Mouse (Mus musculus) forebrain, embryonic 13.5 days (tissue): ENCODE data around the gene Mvb12b. TPM values are rescaled to one million over a fixed set of nuclear protein-coding genes. Genes with fewer than 3 reads are reported as not detected.
A peak's percentile ranks its signal among the peaks of the same experiment; 100 is the strongest.

Source experiments
- ATAC-seq: fragments of 200-750 bp; cut with Nextera tagmentation; 2 replicates; pipeline ENCODE4 v1.8.0; 2017
- H3K27ac ChIP-seq: fragments of 300-500 bp; sonication (generic); 2 replicates; pipeline ENCODE4 v1.5.1; 2015; ENCODE audit warnings: inconsistent platforms, mild to moderate bottlenecking, moderate library complexity
- H3K27me3 ChIP-seq: fragments of 300-500 bp; sonication (generic); 2 replicates; pipeline ENCODE4 v1.6.1; 2015; ENCODE audit warnings: mild to moderate bottlenecking, inconsistent platforms
- H3K36me3 ChIP-seq: fragments of 300-500 bp; sonication (generic); 2 replicates; pipeline ENCODE4 v1.6.1; 2015; ENCODE audit warnings: mild to moderate bottlenecking, inconsistent platforms; ENCODE audit not compliant: poor library complexity, severe bottlenecking
- H3K4me1 ChIP-seq: fragments of 300-500 bp; sonication (generic); 2 replicates; pipeline ENCODE4 v1.6.1; 2015; ENCODE audit warnings: inconsistent platforms
- H3K4me2 ChIP-seq: fragments of 300-500 bp; sonication (generic); 2 replicates; pipeline ENCODE4 v1.6.1; 2015; ENCODE audit warnings: inconsistent platforms, mild to moderate bottlenecking, moderate library complexity
- H3K4me3 ChIP-seq: fragments of 300-500 bp; sonication (generic); 2 replicates; pipeline ENCODE4 v1.5.1; 2015; ENCODE audit warnings: mild to moderate bottlenecking, inconsistent platforms
- H3K9ac ChIP-seq: fragments of 300-500 bp; sonication (generic); 2 replicates; pipeline ENCODE4 v1.6.1; 2015; ENCODE audit warnings: mild to moderate bottlenecking, inconsistent platforms
- H3K9me3 ChIP-seq: fragments of 300-500 bp; sonication (generic); replicated peaks from 2 replicates; pipeline ENCODE4 v1.6.1; 2016; ENCODE audit warnings: inconsistent platforms
- WGBS: fragments of 180-500 bp; shearing (Covaris S2); methylation state at CpG from one replicate; pipeline ENCODE4 v1.1.7; 2015; 5-methylcytosine and 5-hydroxymethylcytosine counted together
- polyA plus RNA-seq: library from polyadenylated mRNA; unstranded; fragments of >200 nt; fragmentation: Nextera tagmentation; extraction: Ambion mirVana; gene quantifications from 2 replicates; pipeline ENCODE4 v1.2.1, GENCODE M21; 2015

Gene Mvb12b
- polyA plus RNA-seq, 1 experiment from 2014 or later = 63.9 TPM

GRCm38 (mm10) chr2:33764476-33764875 lies 123.3 kb downstream of the Mvb12b start:
- 0 out of 2 replicates have a peak, but pooled peaks have one; percentile 31 for ATAC-seq
- Histone ChIP-seq H3K9ac (no peak overlapping the region), H3K9me3 (no peaks in the 10 kb centered on the region), H3K36me3 (peaks cover 22% of the 10 kb centered on the region), H3K27me3 (no peaks in the 10 kb centered on the region), H3K4me2 (no peak overlapping the region), H3K4me1 (peaks cover 24% of the 10 kb centered on the region), H3K4me3 (no peak overlapping the region), H3K27ac (no peak overlapping the region)
- WGBS = 28% methylated on average over 6 of the region's 8 CpGs

DNA sequence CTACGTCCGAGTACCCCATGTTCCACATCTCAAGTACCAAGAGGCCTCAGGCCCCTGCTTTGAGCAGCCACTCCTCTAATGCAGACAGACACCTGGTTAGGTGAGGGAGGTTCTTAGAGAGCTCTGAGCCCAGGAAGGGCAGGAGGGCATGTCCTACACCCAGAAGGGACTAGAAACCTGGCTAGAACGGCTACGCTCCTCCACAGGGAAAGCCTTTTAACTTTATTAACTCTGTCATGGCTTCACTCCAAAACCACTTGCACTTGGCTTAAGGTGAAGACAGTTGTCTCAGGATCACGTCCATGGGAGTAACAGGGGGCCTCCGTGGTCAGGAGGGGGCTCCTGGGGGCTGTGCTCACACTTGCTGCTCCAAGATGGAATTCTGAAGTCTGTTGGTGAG lies 125.5 kb downstream of the Mvb12b start:
- Histone ChIP-seq H3K4me2 (no peak overlapping the region), H3K4me1 (peaks cover 40% of the 10 kb centered on the region), H3K36me3 (peaks cover 16% of the 10 kb centered on the region), H3K4me3 (no peak overlapping the region), H3K27me3 (peaks cover 8% of the 10 kb centered on the region; the same call in 1 of the 2 replicates), H3K27ac (no peak overlapping the region), H3K9ac (no peak overlapping the region), H3K9me3 (no peaks in the 10 kb centered on the region)
- 84% methylated on average over 6 of the region's 6 CpGs for WGBS
- ATAC-seq = no peak

GRCm38 (mm10) chr2:33760571-33760991 lies 127.2 kb downstream of the Mvb12b start:
- Histone ChIP-seq H3K9me3 (no peaks in the 10 kb centered on the region), H3K27me3 (peaks cover 8% of the 10 kb centered on the region; the same call in 1 of the 2 replicates), H3K36me3 (peaks cover 11% of the 10 kb centered on the region), H3K27ac (peak overlapping the region; percentile 81), H3K4me1 (peaks cover 46% of the 10 kb centered on the region), H3K4me2 (0 out of 2 replicates have a peak overlapping the region, but pooled peaks have one; percentile 35), H3K4me3 (no peak overlapping the region), H3K9ac (no peak overlapping the region)
- no peak for ATAC-seq
- 69% methylated on average over 13 of the region's 13 CpGs for WGBS

- peak overlapping the region; percentile 81 for H3K27ac ChIP-seq
- peak; percentile 61 for ATAC-seq
- WGBS = 10% methylated on average over 10 of the region's 10 CpGs
- H3K36me3 ChIP-seq = peaks cover 8% of the 10 kb centered on the region
- peak overlapping the region; percentile 35 for H3K4me2 ChIP-seq
- H3K4me3 ChIP-seq = no peak overlapping the region
- H3K27me3 ChIP-seq = peaks cover 8% of the 10 kb centered on the region; the same call in 1 of the 2 replicates
- H3K4me1 ChIP-seq = peaks cover 55% of the 10 kb centered on the region
- H3K9ac ChIP-seq = no peak overlapping the region
- H3K9me3 ChIP-seq = no peaks in the 10 kb centered on the region
These were observed 128.3 kb downstream of the Mvb12b start for GRCm38 (mm10) chr2:33759447-33759846.

DNA sequence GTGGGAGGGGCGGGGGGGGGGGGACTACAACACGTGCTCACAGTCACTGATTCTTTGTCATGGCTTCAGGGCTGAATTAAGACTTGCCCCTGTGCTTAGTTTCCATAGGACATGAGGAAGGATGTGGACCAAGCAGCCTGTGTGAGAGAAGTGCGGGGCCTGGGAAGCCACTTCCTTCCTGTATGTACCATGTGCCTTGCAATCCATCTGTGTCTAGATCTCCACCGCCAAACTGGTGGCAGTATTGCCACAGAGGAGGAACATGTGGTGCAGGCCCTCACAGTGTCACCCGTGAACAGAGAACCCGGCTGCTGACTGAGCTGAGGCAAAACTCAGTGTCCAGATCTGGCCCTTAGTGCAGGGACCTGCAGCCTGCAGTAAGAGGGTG lies 132.1 kb downstream of the Mvb12b start:
- no peak for ATAC-seq
- Histone ChIP-seq H3K4me3 (no peak overlapping the region), H3K27ac (no peak overlapping the region), H3K9ac (no peak overlapping the region), H3K4me1 (peaks cover 71% of the 10 kb centered on the region), H3K4me2 (no peak overlapping the region), H3K36me3 (peaks cover 8% of the 10 kb centered on the region; the same call in 1 of the 2 replicates), H3K27me3 (peaks cover 12% of the 10 kb centered on the region; the same call in 1 of the 2 replicates), H3K9me3 (no peaks in the 10 kb centered on the region)
- WGBS = 72% methylated on average over 6 of the region's 6 CpGs

- Histone ChIP-seq H3K27me3 (peaks cover 15% of the 10 kb centered on the region), H3K36me3 (peaks cover 13% of the 10 kb centered on the region), H3K9ac (no peak overlapping the region), H3K27ac (peak overlapping the region; percentile 62; the same call in 1 of the 2 replicates), H3K4me3 (no peak overlapping the region), H3K9me3 (no peaks in the 10 kb centered on the region), H3K4me2 (no peak overlapping the region), H3K4me1 (peaks cover 66% of the 10 kb centered on the region)
- WGBS = 83% methylated on average over 7 of the region's 7 CpGs
- ATAC-seq = no peak
These were observed 132.6 kb downstream of the Mvb12b start for GRCm38 (mm10) chr2:33754980-33755632.

DNA sequence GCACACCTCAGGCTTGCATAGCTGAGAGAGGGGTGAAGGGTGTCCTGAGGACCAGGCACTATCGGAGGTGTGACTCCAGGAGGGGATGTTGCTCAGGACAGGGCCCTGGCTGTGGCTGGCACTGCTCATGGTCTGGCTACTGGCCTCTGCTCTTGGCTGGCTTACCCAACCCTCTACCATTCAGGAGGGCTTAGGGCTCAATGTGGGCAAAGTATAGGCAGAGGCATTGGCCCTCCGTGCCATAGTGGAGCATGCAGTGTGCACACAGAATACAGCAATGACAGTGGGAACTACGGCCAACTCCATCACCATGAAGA lies 133.5 kb downstream of the Mvb12b start:
- H3K9me3 ChIP-seq = no peaks in the 10 kb centered on the region
- peaks cover 16% of the 10 kb centered on the region for H3K27me3 ChIP-seq
- peak overlapping the region; percentile 17; the same call in 1 of the 2 replicates for H3K9ac ChIP-seq
- ATAC-seq = peak; percentile 55
- 56% methylated on average over 3 of the region's 3 CpGs for WGBS
- peak overlapping the region; percentile 62; the same call in 1 of the 2 replicates for H3K27ac ChIP-seq
- H3K36me3 ChIP-seq = peaks cover 21% of the 10 kb centered on the region
- no peak overlapping the region for H3K4me3 ChIP-seq
- H3K4me1 ChIP-seq = peaks cover 57% of the 10 kb centered on the region
- H3K4me2 ChIP-seq = peak overlapping the region; percentile 14

- peaks cover 26% of the 10 kb centered on the region for H3K36me3 ChIP-seq
- H3K4me1 ChIP-seq = peaks cover 54% of the 10 kb centered on the region
- H3K27me3 ChIP-seq = peaks cover 15% of the 10 kb centered on the region
- peak overlapping the region; percentile 14 for H3K4me2 ChIP-seq
- H3K4me3 ChIP-seq = no peak overlapping the region
- peak overlapping the region; percentile 34 for H3K9ac ChIP-seq
- WGBS = 10% methylated on average over 15 of the region's 15 CpGs
- no peaks in the 10 kb centered on the region for H3K9me3 ChIP-seq
- ATAC-seq = peak; percentile 83
- peak overlapping the region; percentile 62 for H3K27ac ChIP-seq
These were observed 134.0 kb downstream of the Mvb12b start for GRCm38 (mm10) chr2:33753630-33754316.

DNA sequence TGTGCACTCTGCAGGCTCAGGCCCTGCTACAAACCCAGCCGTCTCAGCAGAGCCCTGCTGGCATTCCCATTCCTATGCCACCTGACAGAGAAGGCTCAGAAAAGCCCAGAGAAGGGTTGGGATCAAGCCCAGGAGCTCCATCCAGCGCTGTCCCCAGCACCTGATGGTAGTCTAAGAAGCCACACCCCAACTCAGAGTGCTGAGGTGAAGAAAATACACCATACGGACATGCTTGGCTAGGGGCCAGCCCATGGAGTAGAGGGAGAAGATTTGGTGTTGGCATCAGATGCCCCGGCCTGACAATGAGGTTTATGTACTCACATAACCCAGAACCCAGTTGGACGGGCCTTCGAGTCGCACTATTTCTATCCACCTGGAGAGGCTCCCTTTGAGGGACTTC lies 137.1 kb downstream of the Mvb12b start:
- Histone ChIP-seq H3K4me3 (no peak overlapping the region), H3K27me3 (peaks cover 8% of the 10 kb centered on the region), H3K9ac (no peak overlapping the region), H3K9me3 (no peaks in the 10 kb centered on the region), H3K36me3 (peaks cover 27% of the 10 kb centered on the region), H3K27ac (no peak overlapping the region), H3K4me2 (no peak overlapping the region), H3K4me1 (peaks cover 66% of the 10 kb centered on the region)
- no peak for ATAC-seq
- WGBS = 87% methylated on average over 7 of the region's 7 CpGs

DNA sequence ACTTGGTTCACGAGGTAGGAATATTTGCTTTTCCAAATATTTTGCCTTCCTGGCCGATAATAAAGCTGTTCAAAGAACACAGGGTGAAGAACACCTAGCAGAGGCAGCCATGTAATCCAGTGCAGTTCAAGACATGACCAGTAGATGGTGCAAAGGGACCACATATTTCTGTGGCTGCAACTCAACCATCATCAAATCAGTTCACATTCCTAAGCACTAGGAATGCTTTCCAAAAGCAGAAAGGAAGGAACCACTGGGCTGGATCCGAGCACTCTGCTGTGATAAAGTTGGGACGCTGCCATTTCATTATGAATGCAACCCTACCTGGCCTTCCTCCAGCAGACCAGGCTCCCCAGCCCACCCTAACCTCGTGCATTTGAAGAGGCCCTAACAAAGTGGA lies 141.3 kb downstream of the Mvb12b start:
- Histone ChIP-seq H3K27ac (no peak overlapping the region), H3K4me2 (no peak overlapping the region), H3K27me3 (peaks cover 6% of the 10 kb centered on the region), H3K9me3 (no peaks in the 10 kb centered on the region), H3K36me3 (peaks cover 38% of the 10 kb centered on the region), H3K4me3 (no peak overlapping the region), H3K4me1 (peaks cover 28% of the 10 kb centered on the region), H3K9ac (no peak overlapping the region)
- peak; percentile 82 for ATAC-seq
- WGBS = 2% methylated on average over 5 of the region's 5 CpGs

DNA sequence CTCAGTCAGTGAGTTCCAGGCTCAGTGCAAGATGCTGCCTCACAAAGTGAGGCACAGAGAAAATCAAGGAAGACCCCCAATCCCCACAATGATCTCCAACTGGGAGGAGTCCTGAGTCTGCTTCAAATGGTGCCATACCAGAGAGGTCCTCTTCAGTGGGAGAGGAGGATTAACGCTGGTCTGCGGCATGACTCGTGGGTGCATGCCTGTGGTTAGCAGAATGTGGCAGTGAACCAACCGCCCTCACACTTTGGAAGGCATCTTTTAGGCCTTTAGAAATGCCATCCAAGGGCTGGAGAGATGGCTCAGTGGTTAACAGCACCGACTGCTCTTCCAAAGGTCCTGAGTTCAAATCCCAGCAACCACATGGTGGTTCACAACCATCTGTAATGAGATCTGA lies 142.0 kb downstream of the Mvb12b start:
- no peak overlapping the region for H3K9ac ChIP-seq
- 93% methylated on average over 5 of the region's 5 CpGs for WGBS
- no peak overlapping the region for H3K27ac ChIP-seq
- H3K4me1 ChIP-seq = peaks cover 28% of the 10 kb centered on the region
- peaks cover 6% of the 10 kb centered on the region; the same call in 1 of the 2 replicates for H3K27me3 ChIP-seq
- no peak for ATAC-seq
- no peak overlapping the region for H3K4me2 ChIP-seq
- H3K9me3 ChIP-seq = no peaks in the 10 kb centered on the region
- no peak overlapping the region for H3K4me3 ChIP-seq
- peaks cover 33% of the 10 kb centered on the region for H3K36me3 ChIP-seq

DNA sequence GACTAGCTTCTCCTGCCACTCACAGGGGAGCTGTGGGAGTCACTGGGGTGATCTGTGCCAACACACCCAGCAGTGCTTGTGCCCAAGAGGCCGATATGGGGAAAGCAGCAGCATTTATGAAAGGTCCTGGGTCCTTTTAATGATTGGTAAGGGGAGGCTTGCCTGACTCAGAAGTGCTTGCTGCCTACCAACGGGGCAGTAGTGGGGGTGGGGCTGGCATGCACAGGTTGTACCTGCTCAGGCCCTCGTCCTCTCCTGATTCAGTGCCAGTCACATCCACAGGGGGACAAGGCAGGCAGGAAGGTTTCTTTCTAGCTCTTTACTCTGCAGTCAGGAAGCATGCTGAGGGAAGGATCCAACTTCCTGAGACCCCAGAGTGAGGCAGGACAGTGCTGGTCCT lies 150.6 kb downstream of the Mvb12b start:
- H3K27ac ChIP-seq = no peak overlapping the region
- no peaks in the 10 kb centered on the region for H3K4me1 ChIP-seq
- no peaks in the 10 kb centered on the region for H3K9me3 ChIP-seq
- 66% methylated on average over 3 of the region's 3 CpGs for WGBS
- peaks cover 36% of the 10 kb centered on the region for H3K36me3 ChIP-seq
- no peak overlapping the region for H3K4me3 ChIP-seq
- ATAC-seq = no peak
- no peaks in the 10 kb centered on the region for H3K27me3 ChIP-seq
- H3K9ac ChIP-seq = no peak overlapping the region
- H3K4me2 ChIP-seq = no peak overlapping the region
